Mouse (Mus musculus) thymus, postnatal 14 days (tissue): Measurements from ENCODE around the gene Trafd1.
"Not testable (repeated sequence)": the region's sequence is repeated elsewhere in the genome, so short reads cannot be mapped to it uniquely, and the experiment has no call there.

Source experiments
- DNase-seq: peaks from one replicate; pipeline ENCODE4 v3.0.0; 2021

Gene Trafd1

DNA sequence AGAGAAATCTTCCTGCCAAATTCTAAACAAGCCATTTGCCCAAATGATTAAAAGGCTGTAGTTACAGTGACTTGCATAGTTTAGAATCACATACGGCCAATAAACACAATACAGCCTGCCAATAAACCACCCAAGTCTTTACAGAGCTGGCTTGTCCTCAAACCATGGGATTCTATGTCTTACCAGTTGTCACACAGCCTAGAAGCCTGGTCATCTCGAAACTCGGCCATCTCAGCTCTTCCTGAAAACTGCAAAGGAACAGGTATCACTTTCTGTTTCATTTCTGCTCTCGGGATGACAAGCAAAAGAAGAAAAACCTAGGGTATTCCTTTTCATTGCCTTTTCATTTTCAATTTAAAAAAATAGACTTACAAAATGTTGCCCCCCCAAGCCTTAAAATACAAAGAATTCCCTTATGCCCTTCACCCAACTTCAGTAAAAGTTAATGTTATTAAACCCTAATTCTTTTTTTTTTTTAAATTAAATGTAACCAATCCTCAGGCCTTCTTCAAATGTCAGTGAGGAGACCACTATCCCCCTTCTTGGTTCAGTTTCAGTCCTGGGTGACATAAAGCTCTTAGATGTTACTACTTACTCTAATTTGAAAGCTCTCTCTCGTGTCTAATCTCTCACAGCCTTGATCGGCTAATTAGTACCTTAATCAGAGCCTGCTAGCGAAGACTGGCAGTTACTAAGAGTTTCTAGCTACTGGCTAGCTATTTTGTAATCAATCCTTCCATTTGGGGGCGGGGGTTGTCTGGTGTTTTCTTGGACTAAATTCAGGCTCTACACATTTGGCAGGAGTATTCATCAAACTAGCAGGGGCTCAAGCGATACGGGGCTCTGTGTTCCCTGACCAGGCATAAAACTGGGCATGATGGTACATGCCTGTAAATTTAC lies 1.3 kb downstream of the Trafd1 start:
- DNase-seq: no peak

DNA sequence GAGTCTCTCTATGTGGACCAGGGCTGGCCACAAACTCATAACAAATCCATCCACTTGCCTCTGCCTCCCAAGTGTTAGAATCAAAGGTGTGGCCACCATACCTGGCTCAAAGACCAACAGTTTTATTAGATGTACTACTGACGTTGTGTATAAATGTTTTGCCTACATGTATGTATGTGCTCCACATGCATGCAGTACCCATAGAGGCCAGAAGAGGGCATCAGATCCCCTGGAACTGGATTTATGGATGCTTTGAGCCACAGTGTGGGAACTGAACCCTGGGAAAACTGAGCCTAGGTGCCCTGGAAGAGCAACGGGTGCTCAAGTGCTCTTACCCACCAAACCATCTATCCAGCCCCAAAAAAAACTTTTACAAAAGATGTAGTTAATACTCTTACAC lies 4.7 kb downstream of the Trafd1 start:
- no peak for DNase-seq

DNA sequence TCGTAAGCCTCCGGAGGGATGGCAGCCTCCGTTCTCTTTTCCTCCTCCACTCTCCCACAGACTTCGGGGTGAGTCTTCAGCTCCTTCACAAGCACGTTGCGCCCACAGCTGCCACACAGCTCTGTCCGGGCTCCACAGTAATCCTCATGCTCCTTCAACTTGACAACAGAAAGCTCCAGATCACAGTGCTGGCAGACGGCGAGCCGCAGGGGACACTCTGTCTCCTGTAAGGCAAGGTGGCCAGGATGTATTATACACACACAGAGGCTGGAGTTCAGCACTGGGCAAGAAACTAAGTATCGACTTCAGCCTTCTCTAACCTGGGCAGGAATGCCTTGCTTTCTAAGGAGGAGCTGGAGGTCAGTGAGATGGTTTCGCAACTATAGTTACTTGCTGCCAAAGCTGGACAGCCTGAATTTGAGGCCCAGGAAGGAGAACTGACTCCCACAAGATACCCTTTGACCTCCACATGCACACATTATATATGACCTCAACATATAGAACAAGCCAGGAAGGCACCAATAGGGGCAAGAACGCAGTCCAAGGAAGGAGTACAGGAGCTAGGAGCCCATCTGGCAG lies 6.7 kb downstream of the Trafd1 start:
- no peak for DNase-seq

DNA sequence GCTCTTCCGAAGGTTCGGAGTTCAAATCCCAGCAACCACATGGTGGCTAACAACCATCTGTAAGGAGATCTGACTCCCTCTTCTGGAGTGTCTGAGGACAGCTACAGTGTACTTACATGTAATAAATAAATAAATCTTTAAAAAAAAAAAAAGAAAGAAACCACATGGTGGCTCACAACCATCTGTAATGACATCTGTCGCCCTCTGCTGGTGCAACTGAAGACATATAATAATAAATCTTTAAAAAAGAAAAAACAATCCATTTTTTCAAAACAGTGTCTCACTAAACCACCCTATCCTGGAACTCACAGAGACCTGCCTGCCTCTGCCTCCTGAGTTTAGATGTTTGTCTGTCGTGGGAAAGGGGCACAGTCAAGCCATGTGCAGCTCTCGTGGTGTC lies 8.5 kb downstream of the Trafd1 start:
- DNase-seq: peak; percentile 44

DNA sequence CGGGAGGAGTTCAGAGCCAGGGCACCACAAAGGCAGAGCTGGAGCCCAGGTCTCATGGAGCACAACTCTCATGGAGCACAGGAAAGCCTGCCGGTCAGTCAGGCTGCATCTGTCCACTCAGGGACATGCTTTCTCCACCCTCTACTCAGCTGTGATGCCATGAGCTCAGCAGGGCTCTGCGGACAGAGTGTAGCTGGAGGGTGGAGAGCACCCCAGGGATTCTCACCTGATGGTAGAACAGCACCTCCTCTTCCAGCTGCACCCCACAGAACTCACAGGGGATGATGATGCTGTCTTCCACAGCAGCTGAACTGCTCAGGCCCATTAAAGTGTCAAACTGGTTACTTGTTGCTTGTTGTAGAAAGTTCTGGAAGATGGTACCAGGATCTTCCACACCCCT lies 10.6 kb downstream of the Trafd1 start:
- DNase-seq: no peak

DNA sequence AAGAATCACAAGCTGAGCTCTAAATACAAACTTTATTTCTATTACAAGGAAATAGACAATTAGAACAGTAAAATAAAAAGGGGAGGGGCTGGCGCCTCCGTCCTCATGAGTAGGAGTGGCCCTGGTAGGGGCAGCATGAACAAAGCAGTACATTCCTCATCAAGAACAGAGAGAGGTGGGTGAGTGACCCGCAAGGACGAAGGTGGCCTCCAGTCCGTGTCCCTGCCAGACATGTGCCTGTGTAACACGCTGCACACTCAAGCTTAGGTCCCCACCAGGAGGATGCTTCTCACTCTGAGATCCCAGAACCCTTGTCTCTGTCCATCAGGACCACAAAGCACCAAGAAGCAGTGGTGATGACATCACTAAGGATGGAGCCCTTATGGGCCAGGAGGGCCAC lies 13.7 kb downstream of the Trafd1 start:
- DNase-seq: no peak

DNA sequence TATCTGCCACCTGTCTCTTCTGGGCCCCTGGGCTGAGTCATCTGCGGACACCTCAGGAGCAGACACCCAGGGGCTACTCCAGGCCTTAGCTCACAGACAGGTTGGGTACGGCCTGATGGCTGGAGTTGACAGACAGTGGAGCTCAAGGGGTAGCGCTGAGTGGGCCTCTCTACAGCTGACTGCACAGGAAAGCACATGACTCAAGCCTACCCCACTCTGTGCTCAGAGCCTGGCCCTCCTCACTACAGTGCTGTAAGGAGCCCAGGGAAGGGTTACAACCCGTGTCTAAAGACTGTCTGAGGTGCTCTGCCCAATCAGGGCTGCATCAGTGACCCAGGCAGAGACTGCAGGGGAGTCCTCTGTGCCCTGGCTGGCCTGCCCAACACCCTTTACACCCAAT lies 18.2 kb downstream of the Trafd1 start:
- no peak for DNase-seq

DNA sequence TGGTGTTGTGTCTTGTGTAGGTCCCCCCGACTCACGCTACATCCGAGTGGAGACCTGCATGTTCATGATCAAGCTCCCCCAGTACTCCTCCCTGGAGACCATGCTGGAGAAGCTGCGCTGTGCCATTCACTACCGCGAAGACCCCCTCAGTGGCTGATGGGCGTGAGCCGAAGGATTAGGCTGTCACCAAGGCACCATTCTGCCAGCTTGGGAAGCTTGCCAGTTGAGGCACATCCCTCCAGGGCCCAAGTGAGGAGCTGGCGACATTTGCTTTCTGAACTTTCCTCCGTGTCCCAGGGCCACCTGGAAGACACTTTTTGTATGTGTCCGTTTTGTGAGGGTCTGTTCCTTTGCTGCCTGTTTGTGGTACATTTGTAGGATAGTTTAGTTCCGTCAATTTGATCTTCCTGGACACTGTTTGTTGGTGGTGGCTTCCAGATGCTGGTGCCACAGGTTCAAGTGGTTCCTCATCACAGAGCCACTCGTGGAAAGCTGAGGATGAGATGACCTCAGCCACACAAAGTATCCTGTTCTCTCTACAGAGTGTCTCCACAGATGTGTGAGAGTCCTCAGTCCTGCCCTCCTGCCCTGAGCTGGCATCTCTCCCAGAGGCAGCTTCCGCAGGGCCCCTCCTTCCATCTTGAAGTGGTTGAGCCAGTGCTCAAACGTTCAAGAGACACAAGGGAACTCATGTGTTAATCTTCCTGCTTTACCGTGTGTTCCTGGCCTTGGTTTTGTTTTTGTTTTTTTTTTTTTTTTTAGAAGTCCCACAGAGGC lies 18.8 kb downstream of the Trafd1 start:
- no peak for DNase-seq

DNA sequence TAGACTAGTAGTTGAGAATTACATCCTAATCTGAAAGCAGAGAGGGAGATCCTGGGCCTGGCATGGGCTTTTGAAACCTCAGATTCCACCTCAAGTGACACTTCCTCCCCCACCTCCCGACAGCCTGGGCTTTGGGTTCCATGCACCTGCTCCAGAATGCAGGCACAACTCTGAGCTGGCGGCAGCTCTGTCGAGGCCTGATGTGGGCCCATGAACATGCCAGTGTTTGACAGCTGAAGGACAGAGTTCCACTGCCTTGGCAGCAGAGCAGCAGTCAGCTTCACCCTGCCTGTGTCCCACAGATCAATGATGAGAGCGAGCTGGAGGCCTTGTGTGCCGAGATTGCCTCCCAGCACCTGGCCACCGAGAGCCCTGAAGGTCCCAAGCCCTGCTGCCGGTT lies 22.0 kb downstream of the Trafd1 start:
- no peak for DNase-seq

DNA sequence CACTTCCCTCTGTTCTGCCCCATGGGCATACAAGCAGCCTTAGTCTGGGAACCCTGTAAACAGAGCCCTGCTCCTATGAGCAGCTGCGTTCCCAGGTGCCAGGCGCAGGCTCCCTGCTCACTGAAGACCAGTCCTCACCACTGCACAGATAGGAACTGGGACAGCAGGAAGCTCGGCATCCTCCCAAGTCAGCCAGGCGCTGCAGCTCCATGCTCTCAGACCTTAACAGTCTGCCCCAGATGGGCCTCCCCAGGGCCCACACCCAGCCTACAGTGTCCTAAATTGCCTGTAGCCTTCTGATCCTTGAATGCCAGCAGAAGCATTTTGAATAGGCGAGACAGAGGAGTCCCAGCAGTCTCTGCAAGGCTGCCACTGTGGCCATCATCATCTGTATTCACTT lies 23.7 kb downstream of the Trafd1 start:
- DNase-seq: no peak

DNA sequence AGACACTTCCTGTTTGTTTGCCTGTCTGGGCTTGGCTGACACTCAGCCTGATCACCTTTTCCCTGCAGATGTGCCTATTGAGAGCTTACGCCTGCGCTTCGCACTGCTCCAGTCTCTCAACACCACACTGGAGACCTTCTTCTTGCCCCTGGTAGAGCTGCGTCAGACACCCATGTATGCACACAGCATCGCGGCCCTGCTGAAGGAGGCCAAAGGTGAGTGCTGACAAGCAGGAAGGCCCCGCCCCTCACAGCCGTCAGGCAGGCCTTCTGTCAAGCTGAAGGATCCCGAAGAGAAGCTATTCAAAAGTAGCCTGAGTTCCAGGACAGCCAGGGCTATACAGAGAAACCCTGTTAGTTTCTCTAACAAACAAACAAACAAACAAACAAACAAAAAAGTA lies 26.2 kb downstream of the Trafd1 start:
- no peak for DNase-seq

DNA sequence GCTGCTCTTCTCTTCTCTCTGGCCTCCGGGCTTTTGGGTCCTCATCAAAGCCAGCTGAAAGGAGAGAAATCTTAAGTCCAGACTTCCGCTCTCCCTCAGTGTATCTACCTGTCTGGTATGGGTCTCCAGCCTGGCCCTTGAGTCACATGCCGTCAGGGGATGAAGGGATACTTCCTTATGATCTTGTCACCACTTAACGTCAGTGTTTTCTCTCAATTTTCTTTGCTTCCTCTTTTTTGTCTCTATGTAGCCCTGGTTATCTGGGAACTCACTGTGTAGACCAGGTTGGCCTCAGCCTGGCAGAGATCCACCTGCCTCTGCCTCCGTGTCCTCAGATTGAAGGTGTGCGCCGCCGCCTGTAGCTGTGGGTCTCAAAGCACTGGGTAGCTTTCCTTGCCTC lies 41.4 kb downstream of the Trafd1 start:
- no peak for DNase-seq

DNA sequence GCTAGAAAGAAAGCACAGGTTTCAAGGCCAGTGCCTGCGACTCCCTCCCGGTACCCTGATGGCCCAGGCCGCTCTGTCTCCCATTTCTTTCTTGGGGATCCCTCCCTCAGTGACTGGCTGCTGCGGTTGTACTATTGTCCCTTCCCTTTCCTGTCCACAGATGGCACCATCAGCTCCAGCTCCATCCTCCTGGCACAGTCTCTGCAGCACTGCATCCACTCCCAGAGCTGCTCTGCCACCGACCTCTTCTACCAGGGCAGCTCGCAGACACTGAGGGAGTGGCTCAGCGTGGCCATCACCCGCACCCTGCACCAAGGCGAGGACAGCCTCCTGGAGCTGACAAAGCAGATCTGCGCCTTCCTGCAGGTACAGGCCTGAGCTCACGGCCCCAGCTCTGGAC lies 42.9 kb downstream of the Trafd1 start:
- DNase-seq: no peak

DNA sequence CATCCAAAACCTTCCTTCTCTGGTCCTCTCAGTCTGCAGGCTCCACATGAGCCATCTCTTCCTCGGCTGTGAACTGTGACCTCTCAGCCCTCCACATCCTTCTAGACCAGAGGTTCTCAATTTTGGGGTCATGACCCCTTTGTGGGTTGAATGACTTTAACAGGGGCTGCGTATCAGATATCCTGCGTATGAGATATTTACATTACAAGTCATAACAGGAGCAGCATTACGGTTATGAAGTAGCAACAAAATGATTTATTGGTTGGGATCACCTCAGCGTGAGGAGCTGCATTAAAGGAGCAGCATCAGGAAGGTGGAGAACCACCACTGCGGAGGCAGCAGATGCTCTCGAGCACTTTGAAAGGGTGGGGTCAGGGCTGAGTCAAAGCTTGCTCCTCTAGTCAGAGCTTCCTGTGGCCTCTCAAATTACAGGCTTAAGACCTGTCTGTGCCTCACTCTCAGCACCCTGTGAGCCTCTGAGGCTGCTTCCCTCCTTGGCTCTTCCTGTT lies 44.4 kb downstream of the Trafd1 start:
- peak; percentile 26 for DNase-seq

DNA sequence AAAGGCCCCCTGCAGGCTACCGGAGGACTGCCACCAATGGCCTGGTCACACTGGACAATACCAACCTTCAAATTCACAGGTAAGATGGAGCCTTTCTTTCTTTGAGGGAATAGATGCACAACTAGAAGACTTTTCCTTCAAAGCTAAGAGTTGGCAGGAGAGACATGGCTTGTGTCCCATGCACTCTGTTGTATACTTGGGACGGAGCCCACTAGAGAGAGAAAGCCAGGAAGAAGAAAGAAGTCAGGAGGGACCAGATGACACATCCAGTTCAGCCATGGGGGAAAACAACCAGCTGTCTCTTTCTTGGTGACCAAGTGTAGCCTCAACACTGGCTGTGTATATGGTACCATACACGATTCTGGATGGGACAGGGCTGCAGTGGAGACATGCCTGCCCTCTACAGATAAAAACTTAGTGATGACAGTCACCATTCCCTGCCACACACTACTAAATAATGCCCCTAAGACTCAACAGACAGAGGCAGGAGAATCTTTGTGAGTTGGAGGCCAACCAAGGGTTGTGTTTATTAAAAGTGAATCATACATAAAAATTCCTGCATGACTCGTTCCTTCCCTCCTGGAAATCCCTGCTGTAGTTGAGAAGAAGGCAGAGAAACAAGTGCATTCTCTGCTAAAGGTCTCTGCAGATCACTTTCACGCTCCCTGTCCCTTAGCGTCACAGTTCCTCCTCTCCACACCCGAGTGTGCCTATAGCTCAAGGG lies 45.8 kb downstream of the Trafd1 start:
- no peak for DNase-seq

DNA sequence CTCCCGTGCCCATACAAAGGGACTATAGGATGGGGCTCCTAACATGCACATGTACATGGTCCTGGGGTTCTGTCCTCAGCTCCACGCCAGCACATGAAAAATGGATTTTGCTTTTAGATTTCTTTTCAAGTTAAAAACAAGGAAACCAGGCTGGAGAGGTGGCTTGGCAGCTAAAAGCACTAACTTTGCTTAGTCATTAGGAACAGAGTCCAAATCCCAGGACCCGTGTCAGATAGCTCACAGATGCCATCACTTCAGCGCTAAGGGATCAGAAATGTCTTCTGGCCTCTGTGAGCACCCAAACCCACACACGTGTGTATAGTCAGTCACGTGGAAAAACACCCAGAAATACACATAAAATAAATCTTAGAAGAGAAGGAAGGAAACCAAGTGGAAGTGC lies 48.7 kb downstream of the Trafd1 start:
- DNase-seq: no peak

DNA sequence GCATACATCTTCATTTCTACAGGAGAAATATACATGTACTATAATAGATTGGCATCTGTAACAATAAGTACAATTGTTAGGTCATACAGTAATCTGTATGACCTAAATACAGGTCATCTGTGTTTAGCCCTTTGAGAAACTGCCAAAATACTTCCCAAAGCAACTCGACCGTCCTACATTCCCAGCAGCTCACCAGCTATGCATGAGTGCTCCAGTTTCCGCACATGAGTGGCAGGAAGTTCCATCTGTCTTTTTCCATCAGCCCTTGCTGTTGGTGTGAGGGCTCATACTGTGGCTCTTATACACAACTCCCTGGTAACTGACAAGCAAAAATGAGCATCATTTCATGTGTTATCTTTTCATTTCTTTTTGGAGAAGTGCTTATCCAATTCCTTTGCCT lies 49.4 kb downstream of the Trafd1 start:
- DNase-seq: no peak

DNA sequence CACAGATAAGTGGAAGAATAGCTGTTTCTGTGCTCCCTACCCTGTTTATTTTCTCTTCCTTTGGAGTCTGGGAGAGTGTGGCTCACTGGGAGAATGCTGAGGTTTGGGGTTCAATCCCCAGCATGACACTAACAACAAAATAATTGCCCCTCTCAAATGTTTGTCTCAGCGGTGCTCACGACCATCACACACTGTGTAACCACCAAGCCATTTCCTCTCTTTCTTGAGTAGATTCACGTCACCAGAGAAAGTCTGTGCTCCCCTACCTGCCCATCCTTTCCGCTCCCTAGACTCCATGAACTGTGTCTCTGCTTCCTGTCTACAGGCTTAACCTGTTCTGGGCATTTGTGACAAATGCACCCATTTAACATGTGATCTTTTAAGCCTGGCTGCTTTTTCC lies 50.0 kb downstream of the Trafd1 start:
- DNase-seq: no peak

DNA sequence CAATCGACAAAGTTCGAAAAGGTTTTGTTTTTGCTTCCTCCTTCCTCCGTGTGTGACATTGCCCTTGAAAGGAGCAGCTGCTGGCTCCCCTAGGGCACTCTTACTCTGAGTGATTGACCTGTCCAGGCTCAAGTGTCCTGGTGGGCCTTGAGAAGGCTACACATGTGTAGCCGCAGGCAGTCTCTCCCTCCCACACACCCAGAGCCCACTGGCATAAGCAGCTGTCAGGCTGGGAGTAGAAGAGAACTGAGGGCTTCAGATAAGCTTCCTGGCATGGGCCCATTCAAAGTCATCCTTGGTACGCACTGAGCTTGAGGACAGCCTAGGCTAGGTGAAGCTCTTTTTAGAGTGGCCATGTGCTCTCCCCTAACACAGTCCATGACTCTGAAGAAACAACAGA lies 51.0 kb downstream of the Trafd1 start:
- DNase-seq: no peak

DNA sequence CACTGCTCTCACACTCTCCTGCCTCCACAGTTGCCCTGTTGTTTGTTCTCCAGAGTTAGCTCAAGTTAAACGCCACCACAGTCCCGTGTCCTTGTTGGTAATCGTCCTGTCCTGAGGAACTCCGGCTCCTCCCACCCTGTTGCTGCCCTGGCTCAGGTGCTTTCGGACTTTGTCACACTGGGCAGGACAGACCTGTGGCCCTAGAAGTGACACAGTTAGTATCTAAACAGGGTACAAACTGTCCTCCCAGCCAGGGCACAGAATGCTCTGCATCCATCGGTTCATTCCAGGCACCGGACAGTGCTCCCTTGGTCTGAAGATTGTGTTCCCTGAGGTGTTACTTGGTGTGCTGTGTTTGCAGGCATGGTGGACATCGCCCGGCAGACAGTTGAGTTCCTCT lies 51.5 kb downstream of the Trafd1 start:
- no peak for DNase-seq

DNA sequence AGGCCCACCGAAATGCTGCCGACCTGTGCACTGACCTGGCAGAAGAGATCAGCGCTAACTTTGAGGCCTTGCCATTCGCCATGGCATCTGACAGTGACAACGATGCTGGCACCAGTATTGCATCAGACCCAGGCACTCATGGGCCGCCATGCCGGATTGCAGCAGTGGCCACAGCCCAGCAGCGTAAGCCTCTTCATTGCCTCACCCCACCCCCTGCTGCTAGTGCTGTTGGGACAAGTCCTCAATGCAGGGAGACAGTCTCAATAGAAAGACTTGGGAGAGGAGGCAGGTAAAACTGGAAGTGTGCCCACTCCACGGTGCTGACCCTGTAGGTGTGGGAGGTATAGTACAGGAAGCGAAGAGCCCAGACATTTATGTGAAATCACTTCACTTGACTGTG lies 53.7 kb downstream of the Trafd1 start:
- no peak for DNase-seq

DNA sequence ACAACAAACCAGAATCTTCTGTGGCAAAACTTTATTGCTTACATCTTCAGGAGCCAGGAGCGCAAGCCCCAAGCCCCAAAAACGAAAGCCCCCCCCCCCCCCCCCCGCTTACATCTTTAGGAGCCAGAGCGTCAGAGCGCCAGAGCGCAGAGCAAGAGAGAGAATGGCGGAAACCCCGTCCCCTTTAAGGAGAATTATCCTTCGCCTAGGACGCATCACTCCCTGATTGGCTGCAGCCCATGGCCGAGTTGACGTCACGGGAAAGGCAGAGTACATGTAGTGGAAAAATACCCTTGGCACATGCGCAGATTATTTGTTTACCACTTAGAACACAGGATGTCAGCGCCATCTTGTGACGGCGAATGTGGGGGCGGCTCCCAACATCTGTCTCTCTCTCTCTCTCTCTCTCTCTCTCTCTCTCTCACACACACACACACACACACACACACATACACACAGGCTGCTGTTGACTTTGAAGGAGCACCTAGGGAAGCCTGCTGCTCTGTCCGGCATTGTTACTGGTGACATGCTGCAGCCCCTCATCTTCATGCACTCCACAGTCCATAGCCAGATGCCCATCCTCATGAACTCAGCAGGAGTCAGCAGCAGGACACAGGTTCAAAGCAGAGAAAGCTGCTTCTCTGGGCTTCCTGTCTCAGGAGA lies 55.1 kb downstream of the Trafd1 start:
- not testable (repeated sequence) for DNase-seq
